Mouse (Mus musculus): ENCODE data around the gene Pdzrn3. TPM values are rescaled to one million over a fixed set of nuclear protein-coding genes. Genes with fewer than 3 reads are reported as not detected.

Pdzrn3 gene
- polyA plus RNA-seq, 1 experiment from 2014 or later: 16.5 TPM

DNA sequence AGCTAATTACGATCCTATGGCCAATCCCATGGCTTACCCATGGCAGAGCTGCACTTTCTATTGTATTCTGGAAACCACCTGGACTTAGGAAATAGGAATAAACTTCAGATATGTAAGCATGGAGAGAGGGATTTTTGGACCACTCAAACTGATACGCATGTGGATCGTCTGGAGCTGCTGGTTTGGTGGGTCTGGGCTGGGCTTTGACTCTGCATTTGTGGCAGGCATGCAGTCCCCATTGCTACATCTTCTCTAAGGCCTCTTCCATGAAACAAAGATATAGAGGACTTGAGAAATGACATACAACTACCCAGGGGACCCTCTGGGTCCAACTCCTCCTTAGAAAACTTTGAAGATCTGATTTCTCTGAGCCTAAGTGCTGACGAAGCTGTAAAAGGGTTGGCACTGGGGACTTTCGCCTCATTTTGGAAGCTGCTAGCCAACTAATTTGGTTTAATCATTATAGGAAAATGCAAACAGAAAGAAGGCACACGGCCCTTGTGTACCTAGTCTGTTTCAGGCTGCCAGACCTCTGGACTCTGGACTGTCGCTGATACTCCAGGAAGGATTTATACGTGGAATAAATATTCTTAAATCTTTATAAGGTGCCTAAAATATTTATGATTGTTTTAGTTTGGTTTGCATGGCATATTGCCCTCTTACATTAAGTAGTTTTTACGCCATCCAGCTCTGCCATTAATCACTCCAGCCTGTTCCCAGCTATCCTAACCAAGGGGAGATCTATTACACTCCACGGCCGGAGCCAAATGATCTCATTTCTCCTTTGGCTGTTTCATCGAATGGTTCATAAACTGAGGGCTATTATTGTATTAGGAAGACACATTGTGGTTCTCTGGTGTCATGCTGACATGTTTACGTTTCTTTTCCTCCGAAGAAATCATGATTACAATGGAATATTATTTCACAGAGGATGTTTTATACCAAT lies 275.7 kb downstream of the Pdzrn3 start:
- Histone ChIP-seq H3K4me1 (ENCODE audit: control insufficient read depth in 2 of 2, insufficient read depth in 2 of 2, low read length in 2 of 2) (no peaks in the 10 kb centered on the region), H3K27ac (replicated peaks in 1 of 2; ENCODE audit: control insufficient read depth in 1 of 2, insufficient read depth in 1 of 2, low read depth in 2 of 2, low read length in 2 of 2) (no peak overlapping the region), H3K4me2 (ENCODE audit: low read length) (no peak overlapping the region), H3K4me3 (ENCODE audit: control insufficient read depth in 1 of 2, insufficient read depth in 1 of 2, low read depth in 1 of 2, low read length in 2 of 2) (no peak overlapping the region), H3K27me3 (ENCODE audit: control insufficient read depth, insufficient read depth, low read length) (no peaks in the 10 kb centered on the region), H3K36me3 (ENCODE audit: control insufficient read depth, insufficient read depth, low read length) (no peaks in the 10 kb centered on the region), H3K9ac (ENCODE audit: low read length) (no peak overlapping the region), H3K9me3 (ENCODE audit: control insufficient read depth, low read length) (no peaks in the 10 kb centered on the region)
- ATAC-seq (ENCODE audit: insufficient number of reproducible peaks, insufficient read depth, low FRiP score, low read depth): no peak
- 82% methylated on average over 14 of the region's 14 CpGs for WGBS
